Mouse (Mus musculus) skeletal muscle tissue, adult 2 months (tissue): ENCODE results near the gene Btbd18.

ENCODE experiments used
- DNase-seq: peaks from one replicate; pipeline ENCODE4 v3.0.0-alpha.2; 2012; ENCODE audit warnings: low read depth, low spot score

Btbd18 gene

DNA sequence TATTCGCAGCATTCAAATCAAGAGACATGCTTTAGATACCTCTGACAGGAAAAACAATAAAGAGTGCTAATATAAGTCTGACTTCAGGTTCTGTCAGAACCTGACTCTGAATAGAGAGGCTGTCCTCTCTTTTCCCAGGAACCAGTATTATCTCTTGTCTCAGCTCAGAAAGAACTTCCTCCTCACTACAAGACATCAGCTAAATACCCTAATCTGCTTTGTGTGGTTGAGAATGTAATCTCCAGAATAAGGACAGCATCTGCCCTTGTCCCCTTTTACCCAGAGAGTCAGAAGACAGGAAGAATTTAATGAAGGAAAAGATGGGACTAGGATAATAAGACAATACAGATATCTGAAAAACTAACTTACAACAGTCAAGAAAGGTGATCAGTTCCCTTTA lies 44.6 kb downstream of the Btbd18 start:
- no peak for DNase-seq

DNA sequence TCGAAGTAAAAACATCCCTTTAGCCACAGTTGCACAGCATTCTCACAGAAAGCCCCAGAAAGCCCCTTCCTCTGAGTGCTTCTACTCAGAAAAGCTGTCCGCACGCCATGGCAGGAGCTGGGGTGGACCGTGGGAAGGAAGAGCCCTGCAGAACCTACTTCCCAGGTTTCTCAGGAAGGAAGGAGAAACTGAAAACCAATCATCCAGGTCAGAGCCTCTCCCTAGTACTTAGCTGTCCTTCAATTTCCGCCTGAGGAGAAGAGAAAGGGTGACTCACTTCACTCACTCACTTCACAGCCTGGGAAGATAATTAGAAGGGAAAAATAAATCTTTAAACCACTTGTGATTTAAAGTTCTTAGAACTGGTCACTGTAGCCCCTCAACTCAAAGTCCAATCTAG lies 45.5 kb downstream of the Btbd18 start:
- no peak for DNase-seq

DNA sequence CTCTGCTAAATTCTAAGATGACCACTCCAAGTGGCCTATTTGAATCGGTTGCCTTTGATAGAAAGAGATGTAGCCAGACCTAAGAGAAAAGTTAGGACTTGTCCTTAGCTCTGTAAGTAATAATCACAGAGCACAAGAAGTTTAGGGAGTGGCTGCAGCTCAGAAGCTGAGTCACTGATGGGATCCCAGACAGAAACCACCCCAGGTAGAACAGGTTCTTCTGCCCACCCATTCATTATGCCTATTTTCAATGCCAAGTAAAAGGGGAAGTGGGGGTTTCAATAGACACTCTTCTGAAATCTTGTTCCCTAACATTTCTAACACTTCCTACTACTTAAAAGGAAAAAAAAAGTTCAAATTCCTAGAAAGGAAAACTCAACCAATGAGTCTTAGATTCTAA lies 46.4 kb downstream of the Btbd18 start:
- DNase-seq, result no peak

DNA sequence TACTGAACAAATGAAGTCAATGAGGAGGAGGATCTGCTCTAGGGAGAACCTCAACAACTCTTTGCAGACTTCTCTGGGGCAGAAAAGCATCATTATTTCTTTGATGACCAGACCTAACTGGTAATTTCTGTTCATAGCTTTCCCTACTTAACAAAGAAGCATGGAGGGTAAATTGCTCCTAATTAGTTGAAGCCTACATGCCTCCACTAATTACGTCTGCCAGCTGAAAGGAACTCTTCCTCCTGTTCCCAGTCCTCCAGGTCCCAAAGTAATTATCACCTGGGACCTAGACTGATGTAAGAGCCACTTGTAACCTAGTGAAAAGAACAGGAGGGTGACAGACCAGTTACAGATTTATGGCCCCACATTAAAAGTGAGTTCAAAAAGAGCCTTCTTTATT lies 48.6 kb downstream of the Btbd18 start:
- DNase-seq, result no peak

DNA sequence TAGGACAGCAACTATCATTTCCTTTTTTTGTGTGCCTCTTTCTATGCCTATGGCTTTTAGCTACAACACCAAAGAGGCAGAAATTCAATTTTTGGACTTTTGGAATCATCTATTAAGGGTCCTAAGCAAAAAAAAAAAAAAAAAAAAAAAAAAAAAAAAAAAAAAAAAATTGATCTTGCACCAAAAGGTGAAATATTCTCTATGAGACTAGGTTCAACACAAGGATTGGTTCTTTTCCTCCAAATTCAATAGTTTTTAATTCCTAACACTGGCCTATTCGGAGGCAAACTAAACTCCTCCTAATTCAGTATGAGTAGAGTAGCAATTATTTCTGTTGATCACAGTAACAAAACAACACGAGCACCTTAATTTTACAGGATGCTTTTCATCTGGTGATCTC lies 53.0 kb downstream of the Btbd18 start:
- no peak for DNase-seq

DNA sequence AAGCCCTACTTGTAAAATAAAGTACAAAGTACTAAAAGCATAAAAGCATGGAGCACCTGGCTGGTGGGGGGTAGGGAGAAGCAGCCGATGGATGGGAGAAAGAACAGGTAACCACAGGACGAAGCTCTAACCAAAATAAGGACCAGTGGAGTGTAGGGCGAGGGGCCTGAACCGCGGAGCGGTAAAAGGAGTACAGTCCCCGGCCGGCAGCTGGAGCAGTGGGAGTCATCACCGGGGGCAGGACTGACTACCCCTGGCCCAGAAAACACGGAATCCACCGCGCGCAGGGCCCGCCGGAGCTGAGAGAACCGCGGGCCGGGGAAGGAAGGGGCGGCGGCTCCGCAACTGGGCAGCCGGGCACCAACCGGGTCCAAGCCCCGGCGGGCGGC lies 55.5 kb downstream of the Btbd18 start:
- no peak for DNase-seq

DNA sequence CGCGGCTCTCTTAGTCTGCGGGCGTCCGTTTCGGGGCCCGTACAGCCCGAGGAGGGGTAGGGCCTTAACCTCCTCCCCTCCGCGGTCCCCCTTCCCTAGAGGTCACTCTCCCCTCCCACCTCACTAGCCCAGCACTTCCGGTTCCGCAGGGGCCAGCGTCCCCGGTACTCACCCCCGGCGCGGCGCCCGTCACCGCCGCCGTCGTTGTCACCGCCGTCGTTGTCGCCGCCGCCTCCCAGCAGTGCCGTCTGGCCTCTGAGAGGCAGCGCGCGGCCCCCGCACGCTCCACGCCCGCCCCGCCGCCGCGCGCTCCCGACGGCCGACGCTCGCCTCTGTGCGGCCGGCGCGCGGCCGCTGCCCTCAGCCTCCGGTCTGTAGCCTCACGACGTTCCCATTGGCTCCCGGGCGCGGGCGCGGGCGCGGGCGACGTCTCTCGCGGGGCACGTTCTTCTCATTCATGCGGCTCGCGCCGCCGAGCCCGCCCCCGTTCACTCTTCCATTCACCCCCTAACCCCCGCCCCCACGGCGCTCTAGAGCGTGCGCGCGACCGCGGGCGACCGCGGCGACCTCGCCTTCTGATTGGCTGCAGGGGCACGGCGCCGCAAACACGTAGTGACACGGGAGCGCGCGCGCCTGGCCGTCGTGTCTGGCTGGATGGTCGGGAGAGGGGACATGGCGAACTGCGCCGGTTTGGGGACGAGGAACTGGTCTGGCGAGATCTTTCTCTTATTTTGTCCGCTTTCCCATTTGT lies 56.1 kb downstream of the Btbd18 start, which contains the start of gene Zdhhc5:
Zdhhc5 (minus strand) TSS at position 370 of the 751 bp plus-strand sequence.
- peak; percentile 98 for DNase-seq

DNA sequence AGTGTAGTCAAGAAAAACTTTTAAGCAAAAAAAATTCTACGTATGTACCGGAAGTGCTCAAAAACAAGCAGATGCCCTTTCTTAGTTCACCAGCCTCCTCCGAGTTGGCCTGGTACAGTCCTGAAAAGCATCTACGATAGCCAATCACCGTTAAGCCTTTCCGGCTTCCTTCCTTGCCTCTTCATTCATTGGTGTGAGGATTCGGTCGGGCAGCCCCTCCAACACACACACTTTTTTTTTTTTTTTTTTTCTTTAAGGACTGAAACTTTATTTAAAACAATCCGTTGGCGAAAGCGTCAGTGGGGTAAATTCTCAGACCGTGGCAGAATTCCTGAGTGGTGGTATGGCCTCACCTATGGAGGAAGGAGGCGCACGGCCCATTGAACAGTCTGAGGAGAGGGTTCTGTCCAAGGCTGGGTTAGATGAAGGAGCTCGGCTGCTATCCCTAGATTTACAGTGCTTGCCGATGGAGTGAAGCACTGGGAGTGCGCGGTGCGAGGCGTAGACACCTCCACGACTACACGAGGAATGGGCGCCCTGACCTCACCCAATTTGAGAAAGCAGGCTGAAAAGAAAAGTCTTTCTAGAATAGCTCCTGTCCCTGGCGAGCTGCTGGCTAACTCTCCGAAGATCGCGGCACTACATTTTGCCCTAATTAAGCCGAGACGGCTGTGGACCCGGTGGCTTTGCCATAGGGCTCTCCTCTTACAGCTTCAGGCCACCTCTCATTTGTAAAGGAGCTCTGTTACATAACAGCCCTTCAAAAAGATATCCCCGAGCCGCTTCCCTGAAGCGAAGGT lies 56.9 kb downstream of the Btbd18 start:
- peak; percentile 98 for DNase-seq

DNA sequence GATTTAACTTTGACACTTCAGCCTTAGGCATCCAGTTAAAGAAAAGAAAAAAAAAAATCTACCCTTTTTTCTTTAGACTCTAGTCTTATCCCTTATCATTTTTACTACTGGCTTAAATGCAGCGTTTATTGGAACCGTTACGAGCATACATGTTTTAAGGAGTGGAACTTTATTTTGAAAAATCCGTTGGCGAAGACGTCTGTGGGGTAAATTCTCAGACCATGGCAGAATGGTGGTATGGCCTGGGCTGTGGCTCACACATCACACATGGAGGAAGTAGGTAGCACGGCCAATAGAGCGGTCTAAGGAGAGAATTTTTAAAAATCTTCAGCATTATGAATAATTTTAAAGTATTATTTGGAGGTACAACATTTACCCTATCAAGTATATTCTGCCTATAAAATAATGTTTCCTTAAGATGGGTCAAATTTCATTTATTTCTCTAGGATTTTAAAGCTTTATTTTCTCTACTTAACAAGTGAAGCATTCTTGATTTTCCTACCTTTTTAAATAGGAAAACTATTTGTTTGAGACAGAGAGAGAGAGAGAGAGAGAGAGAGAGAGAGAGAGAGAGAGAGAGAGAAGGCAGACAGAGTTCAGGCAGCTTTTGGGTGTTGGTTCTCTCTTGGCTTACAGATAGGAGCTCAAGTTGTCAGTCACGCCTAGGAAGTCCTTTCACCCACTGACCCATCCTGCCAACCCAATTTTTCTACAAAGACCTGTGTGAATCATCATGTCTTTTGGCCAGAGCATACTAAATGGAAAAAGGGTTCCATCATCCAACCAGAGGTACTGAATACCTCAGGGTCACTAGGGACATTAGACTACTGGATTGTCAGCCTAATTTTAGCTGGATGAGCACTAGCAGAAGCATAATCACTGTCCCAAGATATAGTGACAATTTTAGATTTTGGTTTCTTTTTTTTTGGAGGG lies 57.8 kb downstream of the Btbd18 start:
- DNase-seq, result no peak

DNA sequence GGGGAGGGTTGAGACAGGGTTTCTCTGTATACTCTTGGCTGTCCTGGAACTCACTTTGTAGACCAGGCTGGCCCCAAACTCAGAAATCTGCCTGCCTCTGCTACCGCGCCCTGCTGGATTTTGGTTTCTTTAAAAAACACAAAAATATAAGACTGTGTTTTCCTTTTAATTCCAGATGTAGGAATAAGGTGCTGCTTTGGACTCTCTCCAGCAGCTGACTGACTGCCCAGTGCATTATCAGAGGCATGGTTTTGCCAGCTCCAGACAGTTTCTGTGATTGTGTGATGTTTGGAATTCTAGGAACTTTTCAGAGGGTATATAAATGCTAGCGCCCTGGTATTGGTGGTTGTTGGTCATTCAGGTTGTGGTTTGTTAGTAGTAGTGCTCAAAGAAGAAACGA lies 58.5 kb downstream of the Btbd18 start:
- no peak for DNase-seq
